Mouse (Mus musculus) heart, adult 9 months (tissue): ENCODE data around the gene Zfp750.

Experiments used
- DNase-seq, 2 experiments: peaks; one replicate each; pipeline ENCODE4 v3.0.0; 2022; ENCODE audit warnings: low spot score in 2 of 2

Gene Zfp750

DNA sequence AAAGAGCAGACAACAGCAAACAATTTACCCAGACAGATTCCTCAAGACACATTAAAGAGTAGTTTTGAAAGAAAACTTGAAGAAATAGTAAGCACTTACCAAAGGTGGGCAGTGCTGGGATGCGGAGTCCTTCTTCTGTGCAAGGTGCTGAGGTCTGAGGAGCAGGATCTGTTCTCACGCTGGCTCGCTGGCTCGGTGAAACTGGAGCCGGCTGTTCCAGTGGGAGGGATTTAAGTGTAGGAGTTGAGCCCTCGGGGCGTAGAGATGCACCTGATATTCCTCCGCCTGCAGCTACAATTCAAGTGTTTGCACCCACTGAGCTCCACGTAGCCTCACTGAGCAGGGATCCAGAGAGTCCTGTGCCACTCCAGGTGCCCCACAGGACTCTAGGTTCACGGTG is at the start of gene Zfp750:
Zfp750 (minus strand) TSS at position 203 of the 400 bp plus-strand sequence.
- no peak for DNase-seq

- no peak for DNase-seq
These were observed 45.1 kb upstream of the Zfp750 start for GRCm38 (mm10) chr11:121564265-121564664.

DNA sequence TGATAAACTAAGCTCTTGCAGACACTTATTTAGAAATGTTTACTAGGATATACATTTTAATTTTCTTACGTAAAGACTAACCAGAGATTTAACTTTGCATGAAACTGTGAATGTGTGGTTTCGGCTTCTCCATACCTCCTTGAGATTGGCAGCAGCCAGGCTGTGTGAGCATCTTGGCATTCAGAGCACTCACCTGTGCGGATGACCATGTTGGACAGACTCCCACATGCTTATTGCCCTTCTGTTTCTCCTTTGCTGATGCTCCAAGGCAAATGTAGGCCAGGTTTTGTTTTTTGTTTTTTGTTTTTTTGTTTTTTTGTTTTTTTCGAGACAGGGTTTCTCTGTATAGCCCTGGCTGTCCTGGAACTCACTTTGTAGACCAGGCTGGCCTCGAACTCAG is 44.2 kb upstream of the Zfp750 start:
- DNase-seq = no peak

DNA sequence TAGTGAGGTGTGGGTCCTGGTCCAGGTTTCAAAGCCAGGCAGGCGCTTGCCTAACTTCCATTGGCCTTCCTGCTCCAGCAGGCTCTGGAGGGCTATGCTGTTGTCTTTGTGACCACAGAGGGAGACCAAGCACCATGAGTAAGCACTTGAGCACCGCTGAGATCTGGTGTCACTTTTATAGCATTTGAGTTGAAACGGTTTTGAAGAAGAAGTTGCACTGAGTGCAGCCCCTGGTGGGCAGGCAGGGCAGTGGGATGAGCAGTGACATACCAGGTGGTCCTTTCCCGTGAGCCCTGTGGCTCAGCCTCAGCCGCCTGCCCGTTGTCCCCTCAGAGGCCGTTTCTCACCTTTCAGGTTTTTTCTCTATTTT is 41.1 kb upstream of the Zfp750 start:
- DNase-seq = no peak

- no peak for DNase-seq
These were observed 40.6 kb upstream of the Zfp750 start for GRCm38 (mm10) chr11:121559527-121560293.

DNA sequence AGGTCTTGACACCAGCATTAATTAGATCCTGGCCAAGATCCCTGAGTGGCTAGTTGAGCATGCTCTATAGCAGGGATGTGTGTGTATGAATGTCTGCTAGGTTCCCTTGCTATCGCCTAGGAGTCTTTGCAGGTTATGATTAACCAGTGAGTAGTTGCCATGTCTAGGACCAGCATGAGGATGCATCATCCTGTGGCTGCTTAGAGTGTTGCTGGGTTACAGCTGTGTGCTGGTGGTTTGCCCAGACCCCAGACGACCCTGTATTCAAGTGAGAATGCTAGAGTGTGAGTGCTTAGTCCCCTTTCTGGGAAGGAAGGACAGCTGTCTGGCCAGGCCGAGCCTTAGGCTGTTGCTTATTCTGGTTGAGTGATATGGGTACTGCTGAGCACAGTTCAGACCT is 39.4 kb upstream of the Zfp750 start:
- DNase-seq = no peak

DNA sequence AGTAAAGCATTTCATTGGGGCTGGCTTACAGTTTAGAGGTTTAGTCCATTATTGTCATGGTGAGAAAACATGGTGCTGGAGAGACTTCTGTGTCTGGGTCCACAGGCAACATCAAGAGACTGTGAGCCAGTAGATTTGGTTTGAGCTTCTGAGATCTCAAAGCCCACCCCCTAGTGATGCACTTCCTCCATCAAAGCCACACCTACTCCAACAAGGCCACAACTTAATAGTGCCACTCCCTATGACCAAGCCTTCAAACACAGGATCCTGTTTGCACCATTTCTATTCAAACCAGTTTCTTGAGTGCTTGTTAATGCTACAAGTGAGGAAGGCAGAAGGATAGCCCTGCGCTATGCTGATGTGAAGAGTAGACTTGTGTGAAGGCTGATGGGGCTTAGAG is 38.8 kb upstream of the Zfp750 start:
- DNase-seq = no peak

DNA sequence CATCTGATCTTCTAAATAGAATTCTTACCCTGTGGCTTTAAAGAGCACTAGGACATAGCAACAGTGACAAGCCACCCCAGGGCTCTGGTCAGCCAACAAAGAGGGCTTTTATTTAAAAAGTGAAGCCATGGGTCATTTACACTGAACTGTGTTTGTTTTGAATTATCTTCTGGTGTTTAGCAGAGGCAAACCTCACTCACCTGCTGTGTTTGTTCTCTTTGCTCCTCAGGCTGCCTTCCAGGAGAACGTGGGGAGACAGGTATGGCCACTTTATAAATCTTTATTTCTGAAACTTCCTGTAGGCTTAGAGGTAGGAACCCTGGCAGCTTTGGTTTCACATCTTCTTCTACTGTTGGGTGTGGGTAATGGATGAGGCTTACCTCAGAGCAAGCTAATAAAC is 37.6 kb upstream of the Zfp750 start:
- no peak for DNase-seq

GRCm38 (mm10) chr11:121553458-121553857 is 34.3 kb upstream of the Zfp750 start:
- no peak for DNase-seq

GRCm38 (mm10) chr11:121552846-121553457 is 33.8 kb upstream of the Zfp750 start:
- DNase-seq = no peak

GRCm38 (mm10) chr11:121552167-121552566 is 33.0 kb upstream of the Zfp750 start:
- DNase-seq = peak; percentile 26 to 32

DNA sequence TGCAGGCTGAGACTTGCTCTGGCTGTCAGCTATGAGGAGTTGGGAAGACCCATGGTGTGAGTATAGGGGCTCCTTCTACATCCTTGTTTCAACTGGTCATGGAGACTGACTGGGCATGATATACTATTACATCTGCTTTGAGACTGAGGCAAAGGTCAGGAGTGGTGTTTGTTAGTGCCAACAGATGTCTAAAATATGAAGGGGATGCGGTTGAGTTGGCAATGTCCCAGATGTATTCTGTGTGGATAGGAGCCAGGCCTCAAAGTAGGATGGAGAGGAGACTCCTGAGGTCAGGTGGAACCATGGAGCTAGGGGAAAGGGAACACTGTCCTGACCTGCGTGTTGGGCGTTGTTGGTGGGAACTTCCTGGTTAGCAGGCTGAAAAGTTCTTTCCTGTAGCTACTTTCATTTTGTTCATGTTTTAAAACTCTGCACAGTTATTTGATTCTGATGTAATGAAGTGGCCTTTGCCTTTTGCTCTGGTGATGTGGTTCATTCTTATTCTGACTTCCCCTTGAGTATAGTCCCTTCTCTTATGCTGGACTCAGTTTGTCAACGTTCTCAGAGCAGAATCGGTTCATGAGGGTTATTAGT is 32.2 kb upstream of the Zfp750 start:
- DNase-seq = no peak

GRCm38 (mm10) chr11:121549843-121550647 is 30.9 kb upstream of the Zfp750 start:
- no peak for DNase-seq

DNA sequence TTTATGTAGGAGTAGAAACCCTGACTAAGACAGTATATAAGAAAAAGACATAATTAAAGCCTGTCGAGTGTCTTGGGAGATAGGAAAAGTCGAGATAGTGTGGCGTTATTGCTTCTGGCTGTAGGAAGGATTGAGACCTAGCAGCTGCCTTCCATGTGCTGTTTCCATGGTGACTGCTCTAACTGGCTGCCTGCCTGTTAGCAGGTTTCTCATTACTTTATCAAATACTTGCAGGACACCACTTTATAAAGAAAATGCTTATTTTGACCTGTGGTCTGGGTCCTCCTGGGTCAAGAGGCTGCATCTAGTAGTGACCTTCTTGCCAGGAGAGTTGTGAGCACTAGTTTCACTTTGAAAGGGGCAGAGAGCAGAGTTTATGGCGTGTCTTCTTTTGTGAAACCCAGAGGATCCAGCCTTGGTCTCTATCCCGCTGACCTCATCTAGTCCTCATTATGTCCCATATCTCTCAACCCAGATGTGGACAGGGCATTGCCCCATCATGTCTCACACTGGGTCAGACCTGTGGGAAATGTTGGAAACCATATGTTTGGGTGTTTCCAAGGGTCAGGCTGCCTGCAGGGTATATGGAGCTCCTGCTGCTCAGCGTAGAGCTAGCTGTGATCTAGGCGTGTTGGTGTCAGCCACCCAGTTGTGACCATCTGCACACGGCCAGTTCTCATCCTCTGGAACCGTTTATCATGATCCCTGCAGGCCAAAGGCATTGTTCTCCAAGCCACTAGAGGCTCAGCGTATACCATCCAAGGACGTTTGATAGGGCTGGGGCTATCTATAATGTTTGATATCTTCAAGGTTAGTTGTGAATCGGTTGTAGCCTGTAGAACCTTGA is 30.1 kb upstream of the Zfp750 start:
- DNase-seq = peak; percentile 17 to 23

DNA sequence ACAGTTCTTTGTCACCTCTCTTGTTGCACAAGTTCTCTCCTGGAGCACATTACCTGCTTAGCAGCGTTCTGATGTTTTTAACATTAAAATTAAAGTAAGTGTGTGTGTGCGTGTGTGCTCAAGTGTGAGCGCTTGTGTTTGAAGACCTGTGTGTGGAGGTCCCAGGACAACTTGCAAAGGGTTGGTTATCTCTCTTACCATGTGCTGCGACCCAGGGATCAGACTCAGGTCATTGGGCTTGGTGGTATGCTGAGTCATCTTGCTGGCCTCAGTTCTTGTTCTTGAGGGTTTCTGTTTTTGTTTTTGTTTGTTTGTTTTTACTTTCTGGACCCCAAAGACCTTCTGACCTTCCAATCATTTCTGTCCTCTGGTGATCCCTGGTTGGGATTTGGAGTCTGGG is 28.8 kb upstream of the Zfp750 start:
- DNase-seq = no peak

GRCm38 (mm10) chr11:121547234-121547633 is 28.1 kb upstream of the Zfp750 start:
- no peak for DNase-seq

- DNase-seq = no peak
These were observed 26.4 kb upstream of the Zfp750 start for GRCm38 (mm10) chr11:121545398-121546034.

GRCm38 (mm10) chr11:121544755-121545397 is 25.7 kb upstream of the Zfp750 start:
- DNase-seq = no peak

DNA sequence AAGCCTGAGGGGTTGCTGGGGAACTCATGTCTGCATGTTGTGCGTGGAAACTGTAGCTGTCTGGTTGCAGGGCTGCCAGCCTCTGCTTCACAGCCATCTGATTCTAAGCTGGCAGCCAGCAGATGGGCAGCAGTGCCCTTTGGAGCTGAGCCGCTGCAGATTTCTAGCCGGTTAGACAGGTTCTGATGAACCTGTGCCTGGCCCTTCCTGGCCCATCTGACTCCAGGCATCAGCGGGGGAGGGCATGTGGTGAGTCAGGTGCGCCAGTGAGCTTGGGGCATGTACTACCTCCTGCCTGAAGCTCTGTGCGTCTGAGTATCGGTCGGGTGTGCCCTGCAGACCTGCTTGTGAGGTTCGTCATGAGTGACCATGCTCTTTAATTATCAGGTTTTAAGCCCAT is 24.8 kb upstream of the Zfp750 start:
- DNase-seq = no peak

- DNase-seq = no peak
These were observed 24.2 kb upstream of the Zfp750 start for GRCm38 (mm10) chr11:121543287-121543856.
